Mouse (Mus musculus) MEL (cell line): ENCODE results near the gene Sult1a1. TPM values are rescaled to one million over a fixed set of nuclear protein-coding genes. Genes with fewer than 3 reads are reported as not detected.

ENCODE experiments used
- DNase-seq: peaks from one replicate; pipeline ENCODE4 v3.0.0; 2011; ENCODE audit warnings: low read depth, low spot score
- H3K27ac ChIP-seq: 2 replicates; pipeline ENCODE4 v1.5.1; 2012; ENCODE audit warnings: low read depth, mild to moderate bottlenecking, control low read depth, low read length, moderate library complexity; ENCODE audit not compliant: control insufficient read depth
- H3K27me3 ChIP-seq, 2 experiments: fragments of 150-350 bp in 1 of 2; sonication (generic) in 1 of 2; 2 replicates each; pipeline ENCODE4 v1.6.1; 2012; ENCODE audit warnings: low read length in 2 of 2, mild to moderate bottlenecking in 2 of 2, improper control_type of control experiment in 1 of 2, moderate library complexity in 1 of 2; ENCODE audit not compliant: insufficient read depth in 2 of 2, control insufficient read depth in 1 of 2
- H3K36me3 ChIP-seq, 2 experiments: 2 replicates each; pipeline ENCODE4 v1.6.1; 2012 to 2014; ENCODE audit warnings: low read length in 2 of 2, improper control_type of control experiment in 1 of 2, inconsistent platforms in 1 of 2, mild to moderate bottlenecking in 1 of 2; ENCODE audit not compliant: insufficient read depth in 2 of 2, control insufficient read depth in 1 of 2
- H3K4me1 ChIP-seq, 2 experiments: fragments of 150-350 bp in 1 of 2; sonication (generic) in 1 of 2; 2 replicates each; pipeline ENCODE4 v1.6.1; 2012; ENCODE audit warnings: low read length in 2 of 2, improper control_type of control experiment in 1 of 2, mild to moderate bottlenecking in 1 of 2; ENCODE audit not compliant: insufficient read depth in 2 of 2, control insufficient read depth in 1 of 2
- H3K4me3 ChIP-seq, 2 experiments: fragments of 150-350 bp in 1 of 2; sonication (generic) in 1 of 2; 2 replicates each; pipeline ENCODE4 v1.5.1; 2012; ENCODE audit warnings: low read depth in 2 of 2, low read length in 2 of 2, mild to moderate bottlenecking in 2 of 2, moderate library complexity in 2 of 2, control low read depth in 1 of 2, improper control_type of control experiment in 1 of 2; ENCODE audit not compliant: control insufficient read depth in 1 of 2, insufficient read depth in 1 of 2
- H3K79me2 ChIP-seq: 2 replicates; pipeline ENCODE4 v1.6.1; 2012; ENCODE audit warnings: mild to moderate bottlenecking, low read length, moderate library complexity; ENCODE audit not compliant: control insufficient read depth, poor library complexity, insufficient read depth
- H3K9ac ChIP-seq: 2 replicates; pipeline ENCODE4 v1.6.1; 2012; ENCODE audit warnings: low read depth, mild to moderate bottlenecking, control low read depth, low read length, moderate library complexity; ENCODE audit not compliant: control insufficient read depth, poor library complexity, severe bottlenecking
- H3K9me3 ChIP-seq: fragments of 150-350 bp; sonication (generic); replicated peaks from 2 replicates; pipeline ENCODE4 v1.6.1; 2012; ENCODE audit warnings: mild to moderate bottlenecking, low read length, improper control_type of control experiment, moderate library complexity; ENCODE audit not compliant: insufficient read depth
- BHLHE40 ChIP-seq: IDR thresholded peaks from 2 replicates; pipeline ENCODE4 v1.6.1; 2012; ENCODE audit warnings: low read depth, mild to moderate bottlenecking, inconsistent platforms, low read length, improper control_type of control experiment, borderline replicate concordance
- CTCF ChIP-seq, 3 experiments: IDR thresholded peaks in 2 of 3; conservative IDR thresholded peaks in 1 of 3; 2 replicates each; pipeline ENCODE4 v1.5.1; 2011 to 2012; ENCODE audit warnings: low read length in 3 of 3, low read depth in 2 of 3, mild to moderate bottlenecking in 2 of 3, improper control_type of control experiment in 1 of 3, inconsistent platforms in 1 of 3, mixed read lengths in 1 of 3, moderate library complexity in 1 of 3; ENCODE audit not compliant: control insufficient read depth in 1 of 3, insufficient read depth in 1 of 3, poor library complexity in 1 of 3, severe bottlenecking in 1 of 3
- ETS1 ChIP-seq: IDR thresholded peaks from 2 replicates; pipeline ENCODE4 v1.6.1; 2012; ENCODE audit warnings: low read depth, mild to moderate bottlenecking, inconsistent platforms, low read length, improper control_type of control experiment, moderate library complexity
- GABPA ChIP-seq: IDR thresholded peaks from 2 replicates; pipeline ENCODE4 v1.6.1; 2012; ENCODE audit warnings: low read depth, mild to moderate bottlenecking, inconsistent platforms, low read length, improper control_type of control experiment, moderate library complexity
- GATA1 ChIP-seq: IDR thresholded peaks from 2 replicates; pipeline ENCODE4 v1.6.1; 2011; ENCODE audit warnings: low read depth, low read length, improper control_type of control experiment
- HCFC1 ChIP-seq: IDR thresholded peaks from 2 replicates; pipeline ENCODE4 v1.6.1; 2012; ENCODE audit warnings: low read depth, mild to moderate bottlenecking, inconsistent platforms, low read length, improper control_type of control experiment, moderate library complexity
- KAT2A ChIP-seq: conservative IDR thresholded peaks from 2 replicates; pipeline ENCODE4 v1.6.1; 2012; ENCODE audit warnings: low read depth, low read length, improper control_type of control experiment, inconsistent platforms
- MAX ChIP-seq: IDR thresholded peaks from 2 replicates; pipeline ENCODE4 v1.6.1; 2011; ENCODE audit warnings: low read length, improper control_type of control experiment
- MAZ ChIP-seq: IDR thresholded peaks from 2 replicates; pipeline ENCODE4 v1.6.1; 2012; ENCODE audit warnings: low read depth, mild to moderate bottlenecking, inconsistent platforms, low read length, improper control_type of control experiment
- MEF2A ChIP-seq: IDR thresholded peaks from 2 replicates; pipeline ENCODE4 v1.6.1; 2014; ENCODE audit warnings: low read depth, mild to moderate bottlenecking, inconsistent platforms, low read length, improper control_type of control experiment; ENCODE audit not compliant: poor library complexity, insufficient replicate concordance, severe bottlenecking; ENCODE audit errors: extremely low read depth
- MXI1 ChIP-seq: IDR thresholded peaks from 2 replicates; pipeline ENCODE4 v1.6.1; 2011; ENCODE audit warnings: mild to moderate bottlenecking, low read depth, low read length, improper control_type of control experiment
- MYC ChIP-seq: IDR thresholded peaks from 2 replicates; pipeline ENCODE4 v1.6.1; 2011; ENCODE audit warnings: low read depth, mild to moderate bottlenecking, low read length, improper control_type of control experiment, moderate library complexity
- POLR2A ChIP-seq, 2 experiments: IDR thresholded peaks; 2 replicates each; pipeline ENCODE4 v1.6.1; 2011 to 2012; ENCODE audit warnings: low read length in 2 of 2, mild to moderate bottlenecking in 2 of 2, control low read depth in 1 of 2, improper control_type of control experiment in 1 of 2, low read depth in 1 of 2, moderate library complexity in 1 of 2; ENCODE audit not compliant: control insufficient read depth in 1 of 2, insufficient read depth in 1 of 2, poor library complexity in 1 of 2
- RAD21 ChIP-seq: IDR thresholded peaks from 2 replicates; pipeline ENCODE4 v1.6.1; 2011; ENCODE audit warnings: mild to moderate bottlenecking, low read depth, low read length, improper control_type of control experiment
- RCOR1 ChIP-seq: IDR thresholded peaks from 2 replicates; pipeline ENCODE4 v1.6.1; 2012; ENCODE audit warnings: low read depth, mild to moderate bottlenecking, inconsistent platforms, low read length, improper control_type of control experiment
- SMC3 ChIP-seq: IDR thresholded peaks from 2 replicates; pipeline ENCODE4 v1.6.1; 2011; ENCODE audit warnings: low read depth, low read length, improper control_type of control experiment
- TAL1 ChIP-seq: IDR thresholded peaks from 2 replicates; pipeline ENCODE4 v1.6.1; 2012; ENCODE audit warnings: mild to moderate bottlenecking, inconsistent platforms, low read length, moderate library complexity, mixed read lengths
- UBTF ChIP-seq: IDR thresholded peaks from 2 replicates; pipeline ENCODE4 v1.6.1; 2012; ENCODE audit warnings: low read depth, mild to moderate bottlenecking, inconsistent platforms, low read length, improper control_type of control experiment, moderate library complexity, borderline replicate concordance; ENCODE audit not compliant: insufficient read depth
- USF1 ChIP-seq: IDR thresholded peaks from 2 replicates; pipeline ENCODE4 v1.6.1; 2014; ENCODE audit warnings: low read depth, mild to moderate bottlenecking, inconsistent platforms, low read length, improper control_type of control experiment, moderate library complexity
- USF2 ChIP-seq, 2 experiments: IDR thresholded peaks; 2 replicates each; pipeline ENCODE4 v1.6.1; 2011 to 2012; ENCODE audit warnings: improper control_type of control experiment in 2 of 2, low read length in 2 of 2, borderline replicate concordance in 1 of 2, inconsistent platforms in 1 of 2, low read depth in 1 of 2, mild to moderate bottlenecking in 1 of 2; ENCODE audit not compliant: insufficient read depth in 1 of 2
- ZC3H11A ChIP-seq: IDR thresholded peaks from 2 replicates; pipeline ENCODE4 v1.6.1; 2012; ENCODE audit warnings: low read depth, mild to moderate bottlenecking, inconsistent platforms, low read length, improper control_type of control experiment
- polyA plus RNA-seq, 2 experiments: library from polyadenylated mRNA; stranded (reverse) in 1 of 2; unstranded in 1 of 2; fragments of >175 nt in 1 of 2; fragments of >200 nt in 1 of 2; gene quantifications; 2 replicates each; pipeline versions ENCODE4 v1.2.1 to v1.2.4; 2012; ENCODE audit warnings: low replicate concordance in 2 of 2, low read depth in 1 of 2; ENCODE audit not compliant: insufficient read length in 2 of 2, insufficient read depth in 1 of 2, missing spikeins in 1 of 2
- total RNA-seq: library from RNA; depleted of rRNA; stranded (reverse); fragments of 300-350 nt; gene quantifications from 2 replicates; pipeline ENCODE4 v1.2.3, GENCODE M21; 2012

Gene Sult1a1
- total and polyA plus RNA-seq, 3 experiments, result 0.36 TPM; not detected in 2

DNA sequence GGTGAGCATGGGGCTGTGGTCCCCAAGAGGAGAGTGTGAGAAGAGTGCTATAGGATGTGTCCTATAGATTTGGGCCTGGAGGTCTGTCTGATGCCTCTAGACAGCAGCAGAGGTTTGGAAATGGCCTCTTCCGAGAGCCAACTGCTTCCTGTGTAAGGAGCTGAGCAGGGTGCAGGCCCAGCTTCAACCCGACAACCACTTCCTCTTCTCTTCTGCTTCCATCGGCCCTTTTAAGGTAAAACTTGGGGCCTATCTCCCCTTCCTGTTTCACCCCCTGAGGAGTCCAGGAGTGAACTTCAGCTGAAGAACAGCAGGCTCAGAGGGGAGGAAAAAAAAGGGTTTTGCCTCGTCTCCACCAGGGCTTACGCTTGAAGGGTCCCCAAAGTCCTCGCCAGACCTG lies 26.1 kb upstream of the Sult1a1 start (continued):
- TF ChIP-seq KAT2A (no peak), TAL1 (no peak), GABPA (no peak), RCOR1 (0 out of 2 replicates have a peak, but pooled peaks have one; percentile 47), MEF2A (no peak), GATA1 (no peak), UBTF (no peak), POLR2A (IDR thresholded peaks at IDR 0.05; ENCODE audit: control insufficient read depth in 1 of 2, insufficient read depth in 1 of 2, low read depth in 1 of 2, low read length in 2 of 2, poor library complexity in 1 of 2) (peak in 1 of 2 experiments; percentile 59; a peak in 2 of 4 replicates)

GRCm38 (mm10) chr7:126701559-126702357 lies 25.5 kb upstream of the Sult1a1 start:
- peak overlapping the region; percentile 93 for H3K27ac ChIP-seq
- H3K27me3 ChIP-seq, result no peaks in the 10 kb centered on the region
- H3K36me3 ChIP-seq, result peaks cover 0 to 30% of the 10 kb centered on the region in 2 experiments; a peak in 2 of 4 replicates
- H3K4me1 ChIP-seq, result peaks cover 11 to 39% of the 10 kb centered on the region in 2 experiments; a peak in 3 of 4 replicates
- TF ChIP-seq TAL1 (no peak), POLR2A (IDR thresholded peaks at IDR 0.05; ENCODE audit: control insufficient read depth in 1 of 2, insufficient read depth in 1 of 2, low read depth in 1 of 2, low read length in 2 of 2, poor library complexity in 1 of 2) (peak in 1 of 2 experiments; percentile 13; a peak in 1 of 4 replicates)
- peak overlapping the region in 1 of 2 experiments; percentile 6; a peak in 1 of 4 replicates for H3K4me3 ChIP-seq
- no peak for DNase-seq
- no peaks in the 10 kb centered on the region for H3K9me3 ChIP-seq
- H3K9ac ChIP-seq, result peak overlapping the region; percentile 76
- peaks cover 35% of the 10 kb centered on the region for H3K79me2 ChIP-seq

- H3K9ac ChIP-seq, result peak overlapping the region; percentile 40
- no peaks in the 10 kb centered on the region for H3K9me3 ChIP-seq
- DNase-seq, result peak; percentile 92
- no peak for TF ChIP-seq GABPA
- no peak for TF ChIP-seq ETS1
- TF ChIP-seq CTCF (IDR thresholded peaks at IDR 0.05 in 2 of 3, conservative IDR thresholded peaks at IDR 0.05 in 1 of 3; ENCODE audit: control insufficient read depth in 1 of 3, insufficient read depth in 1 of 3, low read depth in 2 of 3, low read length in 3 of 3, poor library complexity in 1 of 3, severe bottlenecking in 1 of 3), result peak; percentile 88 to 95 (median 89)
- 0 out of 2 replicates have a peak, but pooled peaks have one; percentile 45 for TF ChIP-seq MYC
- peak in 1 of 2 experiments; percentile 63; a peak in 2 of 4 replicates for TF ChIP-seq USF2 (IDR thresholded peaks at IDR 0.05; ENCODE audit: borderline replicate concordance in 1 of 2, insufficient read depth in 1 of 2, low read depth in 1 of 2, low read length in 2 of 2)
- peak; percentile 88 for TF ChIP-seq MAX
- TF ChIP-seq HCFC1, result peak; percentile 56; the same call in 1 of the 2 replicates
- no peak for TF ChIP-seq MAZ
- TF ChIP-seq TAL1, result no peak
- TF ChIP-seq BHLHE40, result no peak
- TF ChIP-seq RAD21, result peak; percentile 28
- peak; percentile 73 for TF ChIP-seq MXI1
- peak; percentile 94 for TF ChIP-seq USF1
- peak in 1 of 2 experiments; percentile 38; a peak in 1 of 4 replicates for TF ChIP-seq POLR2A (IDR thresholded peaks at IDR 0.05; ENCODE audit: control insufficient read depth in 1 of 2, insufficient read depth in 1 of 2, low read depth in 1 of 2, low read length in 2 of 2, poor library complexity in 1 of 2)
- TF ChIP-seq ZC3H11A, result no peak
- TF ChIP-seq SMC3, result peak; percentile 59
- H3K4me1 ChIP-seq, result peaks cover 11 to 41% of the 10 kb centered on the region in 2 experiments; a peak in 3 of 4 replicates
- H3K27me3 ChIP-seq, result no peaks in the 10 kb centered on the region
- H3K4me3 ChIP-seq, result no peak overlapping the region
- peak overlapping the region; percentile 27; the same call in 1 of the 2 replicates for H3K27ac ChIP-seq
- H3K36me3 ChIP-seq, result peaks cover 0 to 32% of the 10 kb centered on the region in 2 experiments; a peak in 2 of 4 replicates
- H3K79me2 ChIP-seq, result peaks cover 42% of the 10 kb centered on the region
Measured at GRCm38 (mm10) chr7:126701070-126701469, 24.8 kb upstream of the Sult1a1 start.
